Mouse (Mus musculus) liver, postnatal 0 days (tissue): ENCODE data around the gene Lenep. TPM values are rescaled to one million over a fixed set of nuclear protein-coding genes. Genes with fewer than 3 reads are reported as not detected.
A peak's percentile ranks its signal among the peaks of the same experiment; 100 is the strongest.

Experiments
- ATAC-seq: fragments of 200-750 bp; cut with Nextera tagmentation; 2 replicates; pipeline ENCODE4 v1.8.0; 2017; ENCODE audit warnings: mild to moderate bottlenecking, moderate library complexity
- DNase-seq: peaks from one replicate; pipeline ENCODE4 v3.0.0-alpha.2; 2016
- H3K27ac ChIP-seq: fragments of 300-500 bp; sonication (generic); 2 replicates; pipeline ENCODE4 v1.5.1; 2014; ENCODE audit warnings: antibody characterized with exemption, moderate library complexity, mild to moderate bottlenecking, low read depth
- H3K27me3 ChIP-seq: fragments of 300-500 bp; sonication (generic); 2 replicates; pipeline ENCODE4 v1.6.1; 2014; ENCODE audit warnings: low read length, control low read depth, mixed read lengths; ENCODE audit not compliant: insufficient read depth
- H3K36me3 ChIP-seq: fragments of 300-500 bp; sonication (generic); replicated peaks from 2 replicates; pipeline ENCODE4 v1.6.1; 2014; ENCODE audit warnings: mild to moderate bottlenecking, control low read depth, low read length, moderate library complexity, mixed read lengths; ENCODE audit not compliant: insufficient read depth
- H3K4me1 ChIP-seq: fragments of 300-500 bp; sonication (generic); 2 replicates; pipeline ENCODE4 v1.6.1; 2014; ENCODE audit warnings: antibody characterized with exemption, mild to moderate bottlenecking, control low read depth; ENCODE audit not compliant: insufficient read depth
- H3K4me2 ChIP-seq: fragments of 300-500 bp; sonication (generic); 2 replicates; pipeline ENCODE4 v1.6.1; 2014; ENCODE audit warnings: low read depth, mild to moderate bottlenecking, low read length, moderate library complexity, mixed read lengths
- H3K4me3 ChIP-seq: fragments of 300-500 bp; sonication (generic); 2 replicates; pipeline ENCODE4 v1.5.1; 2014; ENCODE audit warnings: low read depth, low read length
- H3K9ac ChIP-seq: fragments of 300-500 bp; sonication (generic); replicated peaks from 2 replicates; pipeline ENCODE4 v1.6.1; 2014; ENCODE audit warnings: mild to moderate bottlenecking, moderate library complexity
- H3K9me3 ChIP-seq: fragments of 300-500 bp; sonication (generic); 2 replicates; pipeline ENCODE4 v1.6.1; 2016; ENCODE audit warnings: mild to moderate bottlenecking, control low read depth, low read length, mixed read lengths
- CTCF ChIP-seq: sonication (generic); IDR thresholded peaks from 2 replicates; pipeline ENCODE4 v1.5.1; 2016; ENCODE audit warnings: antibody characterized with exemption, low read depth
- EP300 ChIP-seq: IDR thresholded peaks from 2 replicates; pipeline ENCODE4 v1.6.1; 2016; ENCODE audit warnings: antibody characterized with exemption, low read depth, mild to moderate bottlenecking
- WGBS: fragments of 180-500 bp; shearing (Covaris S2); extraction: QIAGEN DNeasy Blood & Tissue Kit; methylation state at CpG from one replicate; pipeline ENCODE4 v1.1.7; 2014; ENCODE audit not compliant: insufficient replicate concordance; 5-methylcytosine and 5-hydroxymethylcytosine counted together
- polyA plus RNA-seq: library from polyadenylated mRNA; unstranded; fragments of >200 nt; fragmentation: Nextera tagmentation; extraction: Ambion mirVana; gene quantifications from 2 replicates; pipeline ENCODE4 v1.2.1, GENCODE M21; 2015

The Lenep gene
- polyA plus RNA-seq, 1 experiment from 2014 or later, result not detected

GRCm38 (mm10) chr3:89425876-89426275, 23.3 kb upstream of the Lenep start:
- no peak for ATAC-seq
- no peaks in the 10 kb centered on the region for H3K27me3 ChIP-seq
- TF ChIP-seq EP300, result peak; percentile 83
- no peak for TF ChIP-seq CTCF
- H3K9ac ChIP-seq, result no peak overlapping the region
- no peaks in the 10 kb centered on the region for H3K9me3 ChIP-seq
- H3K4me2 ChIP-seq, result peak overlapping the region; percentile 34
- H3K36me3 ChIP-seq, result peaks cover 37% of the 10 kb centered on the region
- H3K4me3 ChIP-seq, result no peak overlapping the region
- DNase-seq, result no peak
- peaks cover 42% of the 10 kb centered on the region for H3K4me1 ChIP-seq
- 59% methylated on average over 4 of the region's 4 CpGs for WGBS
- H3K27ac ChIP-seq, result no peak overlapping the region

- Histone ChIP-seq H3K9ac (no peak overlapping the region), H3K4me3 (no peak overlapping the region), H3K27me3 (no peaks in the 10 kb centered on the region), H3K27ac (no peak overlapping the region), H3K9me3 (no peaks in the 10 kb centered on the region), H3K36me3 (peaks cover 37% of the 10 kb centered on the region), H3K4me1 (peaks cover 48% of the 10 kb centered on the region), H3K4me2 (no peak overlapping the region)
- 72% methylated on average over 5 of the region's 5 CpGs for WGBS
- DNase-seq (no peak), ATAC-seq (no peak)
- TF ChIP-seq EP300 (no peak), CTCF (no peak)
Measured at GRCm38 (mm10) chr3:89425141-89425525, 22.5 kb upstream of the Lenep start.

GRCm38 (mm10) chr3:89424416-89425140, 22.0 kb upstream of the Lenep start:
- TF ChIP-seq CTCF (no peak), EP300 (no peak)
- no peak overlapping the region; the same call in 1 of the 2 replicates for H3K27ac ChIP-seq
- no peaks in the 10 kb centered on the region for H3K9me3 ChIP-seq
- DNase-seq (no peak), ATAC-seq (no peak)
- WGBS, result 80% methylated on average over 5 of the region's 5 CpGs
- H3K36me3 ChIP-seq, result peaks cover 37% of the 10 kb centered on the region
- peaks cover 49% of the 10 kb centered on the region for H3K4me1 ChIP-seq
- H3K4me2 ChIP-seq, result peak overlapping the region; percentile 13; the same call in 1 of the 2 replicates
- no peak overlapping the region for H3K4me3 ChIP-seq
- no peaks in the 10 kb centered on the region for H3K27me3 ChIP-seq
- no peak overlapping the region for H3K9ac ChIP-seq

GRCm38 (mm10) chr3:89422556-89423205, 20.1 kb upstream of the Lenep start:
- DNase-seq (no peak), ATAC-seq (no peak)
- H3K27me3 ChIP-seq, result no peaks in the 10 kb centered on the region
- H3K4me2 ChIP-seq, result peak overlapping the region; percentile 96
- H3K4me1 ChIP-seq, result peaks cover 50% of the 10 kb centered on the region
- no peak overlapping the region for H3K4me3 ChIP-seq
- peak overlapping the region; percentile 11; the same call in 1 of the 2 replicates for H3K27ac ChIP-seq
- peak overlapping the region; percentile 9; the same call in 1 of the 2 replicates for H3K9ac ChIP-seq
- no peak for TF ChIP-seq EP300
- WGBS, result 48% methylated on average over 6 of the region's 6 CpGs
- no peaks in the 10 kb centered on the region for H3K9me3 ChIP-seq
- H3K36me3 ChIP-seq, result peaks cover 37% of the 10 kb centered on the region

- Histone ChIP-seq H3K4me2 (peak overlapping the region; percentile 96), H3K4me3 (peak overlapping the region; percentile 67), H3K9me3 (no peaks in the 10 kb centered on the region), H3K36me3 (peaks cover 31% of the 10 kb centered on the region), H3K4me1 (peaks cover 57% of the 10 kb centered on the region), H3K9ac (peak overlapping the region; percentile 46), H3K27ac (peak overlapping the region; percentile 75), H3K27me3 (no peaks in the 10 kb centered on the region)
- TF ChIP-seq EP300, result no peak
- no peak for TF ChIP-seq CTCF
- 31% methylated on average over 22 of the region's 22 CpGs for WGBS
- ATAC-seq (no peak), DNase-seq (peak; percentile 24)
Measured at GRCm38 (mm10) chr3:89421810-89422473, 19.3 kb upstream of the Lenep start.
